Mouse (Mus musculus) midbrain, embryonic 14.5 days (tissue): ENCODE data around the gene Tssk1. TPM values are rescaled to one million over a fixed set of nuclear protein-coding genes. Genes with fewer than 3 reads are reported as not detected.

Experiments used
- ATAC-seq: fragments of 200-750 bp; cut with Nextera tagmentation; 2 replicates; pipeline ENCODE4 v1.8.0; 2017; ENCODE audit warnings: moderate number of reproducible peaks, moderate library complexity; ENCODE audit not compliant: low FRiP score, low TSS enrichment
- DNase-seq: peaks from one replicate; pipeline ENCODE4 v3.0.0-alpha.2; 2015
- H3K27ac ChIP-seq: fragments of 300-500 bp; sonication (generic); replicated peaks from 2 replicates; pipeline ENCODE4 v1.5.1; 2014; ENCODE audit warnings: mild to moderate bottlenecking, low read depth, low read length, moderate library complexity
- H3K27me3 ChIP-seq: fragments of 300-500 bp; sonication (generic); 2 replicates; pipeline ENCODE4 v1.6.1; 2014; ENCODE audit warnings: low read length, control low read depth, mixed read lengths; ENCODE audit not compliant: control insufficient read depth, insufficient read depth
- H3K36me3 ChIP-seq: fragments of 300-500 bp; sonication (generic); 2 replicates; pipeline ENCODE4 v1.6.1; 2014; ENCODE audit warnings: low read length, control low read depth; ENCODE audit not compliant: control insufficient read depth, insufficient read depth
- H3K4me1 ChIP-seq: fragments of 300-500 bp; sonication (generic); 2 replicates; pipeline ENCODE4 v1.6.1; 2014; ENCODE audit warnings: mild to moderate bottlenecking, antibody characterized with exemption, low read length, control low read depth; ENCODE audit not compliant: control insufficient read depth, insufficient read depth
- H3K4me2 ChIP-seq: fragments of 300-500 bp; sonication (generic); 2 replicates; pipeline ENCODE4 v1.6.1; 2014; ENCODE audit warnings: mild to moderate bottlenecking, low read length, moderate library complexity
- H3K4me3 ChIP-seq: fragments of 300-500 bp; sonication (generic); replicated peaks from 2 replicates; pipeline ENCODE4 v1.5.1; 2014; ENCODE audit warnings: low read depth, low read length
- H3K9ac ChIP-seq: fragments of 300-500 bp; sonication (generic); replicated peaks from 2 replicates; pipeline ENCODE4 v1.6.1; 2014; ENCODE audit warnings: mild to moderate bottlenecking, low read length, moderate library complexity
- H3K9me3 ChIP-seq: fragments of 300-500 bp; sonication (generic); 2 replicates; pipeline ENCODE4 v1.6.1; 2016; ENCODE audit warnings: low read length, control low read depth, mixed read lengths; ENCODE audit not compliant: control insufficient read depth
- WGBS: fragments of 180-500 bp; shearing (Covaris S2); extraction: QIAGEN DNeasy Blood & Tissue Kit; methylation state at CpG from one replicate; pipeline ENCODE4 v1.1.7; 2014; 5-methylcytosine and 5-hydroxymethylcytosine counted together
- polyA plus RNA-seq: library from polyadenylated mRNA; unstranded; fragments of >200 nt; fragmentation: Nextera tagmentation; extraction: Ambion mirVana; gene quantifications from 2 replicates; pipeline ENCODE4 v1.2.1, GENCODE M21; 2014

Gene Tssk1
- polyA plus RNA-seq, 1 experiment from 2014 or later = 0.09 TPM

- no peak for ATAC-seq
- Histone ChIP-seq H3K27ac (no peak within 1 kb of the TSS), H3K9me3 (no peaks in the 10 kb centered on the region), H3K4me1 (peaks cover 9% of the 10 kb centered on the region), H3K4me3 (peak within 1 kb of the TSS; percentile 33), H3K4me2 (peak within 1 kb of the TSS; percentile 53), H3K36me3 (no peaks in the 10 kb centered on the region), H3K27me3 (peaks cover 63% of the 10 kb centered on the region), H3K9ac (peak within 1 kb of the TSS; percentile 36; the same call in 1 of the 2 replicates)
- DNase-seq = peak; percentile 61
- WGBS = under 1% methylated on average over 106 of the region's 106 CpGs
These were observed 20.6 kb downstream of the Tssk1 start, which contains the start of gene Gsc2 for GRCm38 (mm10) chr16:17914307-17915249. Gsc2 (minus strand) TSS chr16:17915059.

- H3K36me3 ChIP-seq = peaks cover 13% of the 10 kb centered on the region
- WGBS = 4% methylated on average over 20 of the region's 20 CpGs
- peak overlapping the region; percentile 49 for H3K9ac ChIP-seq
- H3K4me2 ChIP-seq = peak overlapping the region; percentile 99
- peaks cover 25% of the 10 kb centered on the region for H3K4me1 ChIP-seq
- H3K27ac ChIP-seq = peak overlapping the region; percentile 93
- no peak for ATAC-seq
- H3K27me3 ChIP-seq = peaks cover 25% of the 10 kb centered on the region
- DNase-seq = peak; percentile 66
- peak overlapping the region; percentile 68; the same call in 1 of the 2 replicates for H3K4me3 ChIP-seq
- H3K9me3 ChIP-seq = no peaks in the 10 kb centered on the region
These were observed 26.6 kb downstream of the Tssk1 start for GRCm38 (mm10) chr16:17920586-17920985.

- Histone ChIP-seq H3K4me2 (peak overlapping the region; percentile 99), H3K4me3 (peak overlapping the region; percentile 68), H3K36me3 (peaks cover 21% of the 10 kb centered on the region), H3K27me3 (peaks cover 15% of the 10 kb centered on the region), H3K9ac (peak overlapping the region; percentile 77), H3K27ac (peak overlapping the region; percentile 93), H3K4me1 (peaks cover 25% of the 10 kb centered on the region), H3K9me3 (no peaks in the 10 kb centered on the region)
- ATAC-seq (peak; percentile 92), DNase-seq (peak; percentile 99)
- WGBS = 1% methylated on average over 47 of the region's 47 CpGs
These were observed 27.5 kb downstream of the Tssk1 start for GRCm38 (mm10) chr16:17921325-17922162.

- H3K4me2 ChIP-seq = peak overlapping the region; percentile 99
- ATAC-seq (peak; percentile 15; the same call in 1 of the 2 replicates), DNase-seq (no peak)
- H3K4me3 ChIP-seq = peak overlapping the region; percentile 68
- peak overlapping the region; percentile 77 for H3K9ac ChIP-seq
- peaks cover 9% of the 10 kb centered on the region; the same call in 1 of the 2 replicates for H3K27me3 ChIP-seq
- no peaks in the 10 kb centered on the region for H3K9me3 ChIP-seq
- H3K36me3 ChIP-seq = peaks cover 21% of the 10 kb centered on the region
- under 1% methylated on average over 14 of the region's 14 CpGs for WGBS
- H3K4me1 ChIP-seq = peaks cover 31% of the 10 kb centered on the region
- peak overlapping the region; percentile 93 for H3K27ac ChIP-seq
These were observed 28.1 kb downstream of the Tssk1 start for GRCm38 (mm10) chr16:17922163-17922538.

- Histone ChIP-seq H3K4me2 (peak overlapping the region; percentile 88), H3K27me3 (no peaks in the 10 kb centered on the region), H3K4me3 (peak overlapping the region; percentile 81), H3K36me3 (peaks cover 21% of the 10 kb centered on the region), H3K27ac (peak overlapping the region; percentile 91), H3K4me1 (peaks cover 21% of the 10 kb centered on the region), H3K9me3 (no peaks in the 10 kb centered on the region), H3K9ac (peak overlapping the region; percentile 85)
- ATAC-seq (peak; percentile 51), DNase-seq (peak; percentile 71)
- under 1% methylated on average over 72 of the region's 72 CpGs for WGBS
These were observed 33.5 kb downstream of the Tssk1 start for GRCm38 (mm10) chr16:17927351-17928082.

GRCm38 (mm10) chr16:17928087-17928580 is 34.1 kb downstream of the Tssk1 start, which contains the start of gene Slc25a1:
Slc25a1 (minus strand) TSS chr16:17928219.
- Histone ChIP-seq H3K9me3 (no peaks in the 10 kb centered on the region), H3K4me1 (peaks cover 15% of the 10 kb centered on the region; the same call in 1 of the 2 replicates), H3K27me3 (no peaks in the 10 kb centered on the region), H3K27ac (peak within 1 kb of the TSS; percentile 91), H3K4me3 (peak within 1 kb of the TSS; percentile 81), H3K9ac (peak within 1 kb of the TSS; percentile 85), H3K4me2 (peak within 1 kb of the TSS; percentile 88), H3K36me3 (peaks cover 21% of the 10 kb centered on the region)
- peak; percentile 80 for ATAC-seq
- DNase-seq = peak; percentile 87
- under 1% methylated on average over 47 of the region's 47 CpGs for WGBS

GRCm38 (mm10) chr16:17928627-17929104 is 34.6 kb downstream of the Tssk1 start:
- Histone ChIP-seq H3K4me2 (peak overlapping the region; percentile 88), H3K4me3 (peak overlapping the region; percentile 81), H3K36me3 (peaks cover 21% of the 10 kb centered on the region), H3K9me3 (no peaks in the 10 kb centered on the region), H3K9ac (peak overlapping the region; percentile 85), H3K4me1 (0 out of 2 replicates have a peak, but pooled peaks cover 13% of the 10 kb centered on the region), H3K27ac (peak overlapping the region; percentile 91), H3K27me3 (no peaks in the 10 kb centered on the region)
- under 1% methylated on average over 9 of the region's 9 CpGs for WGBS
- peak; percentile 62 for ATAC-seq
- DNase-seq = peak; percentile 89
